Mouse (Mus musculus): ENCODE results near the gene Dock2. TPM values are rescaled to one million over a fixed set of nuclear protein-coding genes. Genes with fewer than 3 reads are reported as not detected.

Dock2 gene
- polyA plus RNA-seq, 1 experiment, result 48.9 TPM

- TF ChIP-seq CTCF (IDR thresholded peaks at IDR 0.05; ENCODE audit: borderline replicate concordance, control insufficient read depth, extremely low read depth, insufficient read depth, low read length, poor library complexity), result no peak
- no peak for TF ChIP-seq POLR2A (IDR thresholded peaks at IDR 0.05; ENCODE audit: control insufficient read depth, extremely low read depth, insufficient read depth, low read length, poor library complexity)
Measured at GRCm38 (mm10) chr11:34430940-34431339, 352.8 kb downstream of the Dock2 start.

GRCm38 (mm10) chr11:34427212-34427611 lies 356.5 kb downstream of the Dock2 start:
- DNase-seq, result no peak
- WGBS, result 72% methylated on average over 5 of the region's 5 CpGs
- Histone ChIP-seq H3K27ac (ENCODE audit: control insufficient read depth, insufficient read depth, low read length) (no peak overlapping the region), H3K4me1 (replicated peaks; ENCODE audit: control insufficient read depth, insufficient read depth, low read length) (no peaks in the 10 kb centered on the region), H3K36me3 (ENCODE audit: control insufficient read depth, insufficient read depth, low read length) (peaks cover 7% of the 10 kb centered on the region; the same call in 1 of the 2 replicates), H3K4me3 (ENCODE audit: control insufficient read depth, insufficient read depth, low read length) (no peak overlapping the region), H3K27me3 (ENCODE audit: control insufficient read depth, insufficient read depth, low read length) (no peaks in the 10 kb centered on the region)
- TF ChIP-seq CTCF (IDR thresholded peaks at IDR 0.05; ENCODE audit: borderline replicate concordance, control insufficient read depth, extremely low read depth, insufficient read depth, low read length, poor library complexity), result no peak
- TF ChIP-seq POLR2A (IDR thresholded peaks at IDR 0.05; ENCODE audit: control insufficient read depth, extremely low read depth, insufficient read depth, low read length, poor library complexity), result no peak

More at GRCm38 (mm10) chr11:34430940-34431339, 352.8 kb downstream of the Dock2 start:
- Histone ChIP-seq H3K27me3 (ENCODE audit: control insufficient read depth, insufficient read depth, low read length) (no peaks in the 10 kb centered on the region), H3K27ac (ENCODE audit: control insufficient read depth, insufficient read depth, low read length) (no peak overlapping the region), H3K36me3 (ENCODE audit: control insufficient read depth, insufficient read depth, low read length) (peaks cover 7% of the 10 kb centered on the region; the same call in 1 of the 2 replicates), H3K4me3 (ENCODE audit: control insufficient read depth, insufficient read depth, low read length) (no peak overlapping the region), H3K4me1 (replicated peaks; ENCODE audit: control insufficient read depth, insufficient read depth, low read length) (no peaks in the 10 kb centered on the region)
- no peak for DNase-seq
- 97% methylated on average over 4 of the region's 4 CpGs for WGBS

GRCm38 (mm10) chr11:34424546-34424945 lies 359.1 kb downstream of the Dock2 start:
- WGBS, result 100% methylated on average over 1 of the region's 1 CpGs
- H3K27me3 ChIP-seq (ENCODE audit: control insufficient read depth, insufficient read depth, low read length), result no peaks in the 10 kb centered on the region
- no peak overlapping the region for H3K4me3 ChIP-seq (ENCODE audit: control insufficient read depth, insufficient read depth, low read length)
- H3K27ac ChIP-seq (ENCODE audit: control insufficient read depth, insufficient read depth, low read length), result no peak overlapping the region
- DNase-seq, result no peak
- TF ChIP-seq POLR2A (IDR thresholded peaks at IDR 0.05; ENCODE audit: control insufficient read depth, extremely low read depth, insufficient read depth, low read length, poor library complexity) (no peak), CTCF (IDR thresholded peaks at IDR 0.05; ENCODE audit: borderline replicate concordance, control insufficient read depth, extremely low read depth, insufficient read depth, low read length, poor library complexity) (no peak)
- peaks cover 7% of the 10 kb centered on the region; the same call in 1 of the 2 replicates for H3K36me3 ChIP-seq (ENCODE audit: control insufficient read depth, insufficient read depth, low read length)
- peaks cover 5% of the 10 kb centered on the region for H3K4me1 ChIP-seq (replicated peaks; ENCODE audit: control insufficient read depth, insufficient read depth, low read length)

GRCm38 (mm10) chr11:34421061-34421460 lies 362.6 kb downstream of the Dock2 start:
- WGBS, result 94% methylated on average over 6 of the region's 6 CpGs
- TF ChIP-seq CTCF (IDR thresholded peaks at IDR 0.05; ENCODE audit: borderline replicate concordance, control insufficient read depth, extremely low read depth, insufficient read depth, low read length, poor library complexity) (no peak), POLR2A (IDR thresholded peaks at IDR 0.05; ENCODE audit: control insufficient read depth, extremely low read depth, insufficient read depth, low read length, poor library complexity) (no peak)

GRCm38 (mm10) chr11:34416619-34416979 lies 367.1 kb downstream of the Dock2 start:
- Histone ChIP-seq H3K4me3 (ENCODE audit: control insufficient read depth, insufficient read depth, low read length) (no peak overlapping the region), H3K27ac (ENCODE audit: control insufficient read depth, insufficient read depth, low read length) (no peak overlapping the region), H3K27me3 (ENCODE audit: control insufficient read depth, insufficient read depth, low read length) (no peaks in the 10 kb centered on the region), H3K36me3 (ENCODE audit: control insufficient read depth, insufficient read depth, low read length) (no peaks in the 10 kb centered on the region; the same call in 1 of the 2 replicates), H3K4me1 (replicated peaks; ENCODE audit: control insufficient read depth, insufficient read depth, low read length) (peaks cover 6% of the 10 kb centered on the region)
- no peak for DNase-seq
- 97% methylated on average over 3 of the region's 3 CpGs for WGBS
- TF ChIP-seq CTCF (IDR thresholded peaks at IDR 0.05; ENCODE audit: borderline replicate concordance, control insufficient read depth, extremely low read depth, insufficient read depth, low read length, poor library complexity) (no peak), POLR2A (IDR thresholded peaks at IDR 0.05; ENCODE audit: control insufficient read depth, extremely low read depth, insufficient read depth, low read length, poor library complexity) (no peak)

More at GRCm38 (mm10) chr11:34421061-34421460, 362.6 kb downstream of the Dock2 start:
- H3K36me3 ChIP-seq (ENCODE audit: control insufficient read depth, insufficient read depth, low read length), result no peaks in the 10 kb centered on the region; the same call in 1 of the 2 replicates
- no peak overlapping the region for H3K27ac ChIP-seq (ENCODE audit: control insufficient read depth, insufficient read depth, low read length)
- no peak overlapping the region for H3K4me3 ChIP-seq (ENCODE audit: control insufficient read depth, insufficient read depth, low read length)
- H3K27me3 ChIP-seq (ENCODE audit: control insufficient read depth, insufficient read depth, low read length), result no peaks in the 10 kb centered on the region
- no peak for DNase-seq
- peaks cover 6% of the 10 kb centered on the region for H3K4me1 ChIP-seq (replicated peaks; ENCODE audit: control insufficient read depth, insufficient read depth, low read length)

GRCm38 (mm10) chr11:34415884-34416618 lies 367.6 kb downstream of the Dock2 start:
- H3K36me3 ChIP-seq (ENCODE audit: control insufficient read depth, insufficient read depth, low read length), result peaks cover 4% of the 10 kb centered on the region; the same call in 1 of the 2 replicates
- no peaks in the 10 kb centered on the region for H3K27me3 ChIP-seq (ENCODE audit: control insufficient read depth, insufficient read depth, low read length)
- H3K27ac ChIP-seq (ENCODE audit: control insufficient read depth, insufficient read depth, low read length), result no peak overlapping the region
- no peak for TF ChIP-seq POLR2A (IDR thresholded peaks at IDR 0.05; ENCODE audit: control insufficient read depth, extremely low read depth, insufficient read depth, low read length, poor library complexity)
- H3K4me1 ChIP-seq (replicated peaks; ENCODE audit: control insufficient read depth, insufficient read depth, low read length), result peaks cover 6% of the 10 kb centered on the region
- WGBS, result 95% methylated on average over 9 of the region's 9 CpGs
- no peak for DNase-seq
- H3K4me3 ChIP-seq (ENCODE audit: control insufficient read depth, insufficient read depth, low read length), result no peak overlapping the region
